Mouse (Mus musculus): ENCODE results near the gene Smyd3.

- TF ChIP-seq CTCF (IDR thresholded peaks at IDR 0.05; ENCODE audit: borderline replicate concordance, control insufficient read depth, extremely low read depth, insufficient read depth, low read length, poor library complexity) (no peak), POLR2A (IDR thresholded peaks at IDR 0.05; ENCODE audit: control insufficient read depth, extremely low read depth, insufficient read depth, low read length, poor library complexity) (no peak)
Observed at GRCm38 (mm10) chr1:179553949-179554347, 36.1 kb upstream of the Smyd3 start.

All from thymus, adult 2 months (tissue).